8 mouse cellular contexts compared by ENCODE assay signal in genomic region chr8:120184366-120184765, GRCm38 (mm10). TPM values are rescaled to one million over a fixed set of nuclear protein-coding genes. Genes with fewer than 3 reads are reported as not detected.
DNase-seq lines count a peak whose midpoint lies in the region; ATAC-seq lines count a peak whose summit lies in the region.

No protein-coding gene starts in this region.

- DNase-seq in hindbrain, embryonic 10.5 days (ENCODE audit: low spot score), result no peak
- DNase-seq in hindbrain, embryonic 11.5 days (ENCODE audit: low spot score), result no peak
- peak; percentile 52 for DNase-seq in retina, postnatal 1 day
- DNase-seq in retina, embryonic 14.5 days (ENCODE audit: low spot score), result no peak
- peak; percentile 67 to 72 for DNase-seq in kidney, postnatal 4 days
- no peak for DNase-seq in left cerebral cortex, adult 11 months (ENCODE audit: low spot score)
- no peak for DNase-seq in cerebellum, adult 8-10 months
- DNase-seq in right cerebral cortex, postnatal 25 days, result no peak

- peaks cover 62% of the 10 kb centered on the region for H3K4me1 ChIP-seq in hindbrain, embryonic 10.5 days (replicated peaks)
- peaks cover 20% of the 10 kb centered on the region for H3K4me1 ChIP-seq in hindbrain, embryonic 11.5 days (replicated peaks; ENCODE audit: control insufficient read depth, insufficient read depth, low read length)

- 39% methylated on average over 9 of the region's 9 CpGs for WGBS in hindbrain, embryonic 10.5 days
- 39% methylated on average over 9 of the region's 9 CpGs for WGBS in hindbrain, embryonic 11.5 days

- no peaks in the 10 kb centered on the region for H3K36me3 ChIP-seq in hindbrain, embryonic 10.5 days
- H3K36me3 ChIP-seq in hindbrain, embryonic 11.5 days (ENCODE audit: control insufficient read depth, insufficient read depth, low read length), result no peaks in the 10 kb centered on the region

- peak overlapping the region; percentile 87 for H3K27ac ChIP-seq in hindbrain, embryonic 10.5 days
- H3K27ac ChIP-seq in hindbrain, embryonic 11.5 days (ENCODE audit: low read depth, low read length), result no peak overlapping the region

- H3K9ac ChIP-seq in hindbrain, embryonic 11.5 days (ENCODE audit: low read depth, low read length), result no peak overlapping the region

- H3K4me2 ChIP-seq in hindbrain, embryonic 11.5 days (replicated peaks; ENCODE audit: low read depth, low read length), result no peak overlapping the region

- ATAC-seq in hindbrain, embryonic 11.5 days (ENCODE audit: low FRiP score), result no peak

- no peaks in the 10 kb centered on the region for H3K9me3 ChIP-seq in hindbrain, embryonic 10.5 days
- no peaks in the 10 kb centered on the region for H3K9me3 ChIP-seq in hindbrain, embryonic 11.5 days (ENCODE audit: control insufficient read depth, low read length)

- H3K27me3 ChIP-seq in hindbrain, embryonic 10.5 days (ENCODE audit: insufficient read depth, poor library complexity, severe bottlenecking), result peaks cover 37% of the 10 kb centered on the region
- no peaks in the 10 kb centered on the region for H3K27me3 ChIP-seq in hindbrain, embryonic 11.5 days (ENCODE audit: control insufficient read depth, insufficient read depth, low read length)

- no peak overlapping the region for H3K4me3 ChIP-seq in hindbrain, embryonic 10.5 days
- H3K4me3 ChIP-seq in hindbrain, embryonic 11.5 days (ENCODE audit: low read depth, low read length), result no peak overlapping the region

RNA-seq across cellular contexts. Expression of gene Fam92b, which starts 7.1 kb away (rescaled TPM):
- 0.95 and 4.1 TPM in 2 replicates for polyA plus RNA-seq in hindbrain, embryonic 10.5 days (2016; fragmentation: Nextera tagmentation; extraction: Ambion mirVana)
- 2.1 and 2.7 TPM in 2 replicates for polyA plus RNA-seq in hindbrain, embryonic 11.5 days (2014; fragmentation: Nextera tagmentation; extraction: Ambion mirVana)

RNA-seq across cellular contexts. Expression of gene Gse1, which starts 43.9 kb away (rescaled TPM):
- polyA plus RNA-seq in hindbrain, embryonic 10.5 days (2016; fragmentation: Nextera tagmentation; extraction: Ambion mirVana), result 14.3 and 22.9 TPM in 2 replicates
- 16.5 and 17.8 TPM in 2 replicates for polyA plus RNA-seq in hindbrain, embryonic 11.5 days (2014; fragmentation: Nextera tagmentation; extraction: Ambion mirVana)

Comparison
In these comparisons a context has a peak if more than half of its experiments do, and no peak if none do; other contexts are left out.
1. DNase-seq: peak in retina, postnatal 1 day (single experiment) and kidney, postnatal 4 days (2 of 2); none in hindbrain, embryonic 10.5 days (single experiment), hindbrain, embryonic 11.5 days (single experiment), retina, embryonic 14.5 days (single experiment), left cerebral cortex, adult 11 months (single experiment), cerebellum, adult 8-10 months (single experiment) and right cerebral cortex, postnatal 25 days (single experiment).